Mouse (Mus musculus): ENCODE data around the gene Il1f10. TPM values are rescaled to one million over a fixed set of nuclear protein-coding genes. Genes with fewer than 3 reads are reported as not detected.

Il1f10 gene
- not detected in 2 replicates for polyA plus RNA-seq (2012; rRNA removed; ENCODE audit: low replicate concordance)

GRCm38 (mm10) chr2:24290896-24291295 lies at the start of gene Il1f10:
Gene Il1f10 (plus strand): TSS chr2:24291196.

DNA sequence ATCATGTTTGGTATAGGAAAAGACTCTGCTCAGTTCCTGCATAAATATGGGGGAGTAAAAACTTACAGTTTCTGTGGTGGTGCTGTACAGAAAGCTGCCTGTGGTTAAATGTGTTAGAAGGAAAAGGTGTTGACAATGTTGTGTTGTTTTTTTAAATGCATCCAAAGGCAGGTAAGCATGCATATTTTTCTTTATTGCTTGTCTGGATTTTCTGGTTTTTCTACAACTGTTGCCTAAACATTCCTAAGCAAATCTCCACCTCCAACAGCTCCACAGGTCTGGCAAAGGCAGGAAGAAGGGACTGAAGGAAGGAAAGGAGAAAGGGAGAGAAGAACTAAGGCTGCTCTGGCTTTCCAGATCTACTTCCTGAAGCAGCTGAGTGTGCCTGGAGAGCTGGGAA lies 14.3 kb upstream of the Il1f10 start, which contains the start of gene Il1f5:
TSS of gene Il1f5 (plus strand) at position 301 of the 400 bp plus-strand sequence.

GRCm38 (mm10) chr2:24336545-24336944 lies 45.5 kb downstream of the Il1f10 start, which contains the start of gene Il1rn:
Gene Il1rn (plus strand): TSS chr2:24336853.

Other genes with a start within 250 kb of the Il1f10 start
- 1.3 and 4.0 TPM in 2 replicates for gene Hnmt, start 241.8 kb upstream of the Il1f10 start, polyA plus RNA-seq (2012; rRNA removed; ENCODE audit: low replicate concordance)
- not detected in 2 replicates for gene Tbpl2, start 194.6 kb upstream of the Il1f10 start, polyA plus RNA-seq (2012; rRNA removed; ENCODE audit: low replicate concordance)
- gene Il1f8, start 138.0 kb upstream of the Il1f10 start, polyA plus RNA-seq (2012; rRNA removed; ENCODE audit: low replicate concordance) = 0.24 TPM in 1 of 2 replicates, not detected in the other
- 0.16 TPM in 1 of 2 replicates, not detected in the other for gene Il1f9, start 104.7 kb upstream of the Il1f10 start, polyA plus RNA-seq (2012; rRNA removed; ENCODE audit: low replicate concordance)
- not detected in 2 replicates for gene Il1f6, start 75.8 kb upstream of the Il1f10 start, polyA plus RNA-seq (2012; rRNA removed; ENCODE audit: low replicate concordance)
- 0.91 TPM in 1 of 2 replicates, not detected in the other for gene Il1f5, start 14.2 kb upstream of the Il1f10 start, polyA plus RNA-seq (2012; rRNA removed; ENCODE audit: low replicate concordance)
- gene Il1rn, start 45.7 kb downstream of the Il1f10 start, polyA plus RNA-seq (2012; rRNA removed; ENCODE audit: low replicate concordance) = 1.6 and 1.8 TPM in 2 replicates
- gene Psd4, start 76.4 kb downstream of the Il1f10 start, polyA plus RNA-seq (2012; rRNA removed; ENCODE audit: low replicate concordance) = 20.4 and 23.1 TPM in 2 replicates
- gene Pax8, start 184.4 kb downstream of the Il1f10 start, polyA plus RNA-seq (2012; rRNA removed; ENCODE audit: low replicate concordance) = not detected in 2 replicates